Mouse (Mus musculus): ENCODE data around the gene Uprt.

Uprt gene

GRCm38 (mm10) chrX:104482572-104483443 lies at the start of gene Uprt:
Uprt (plus strand) TSS chrX:104482818.
- TF ChIP-seq GATA4 (IDR thresholded peaks at IDR 0.05; ENCODE audit: insufficient replicate concordance, low read length) = peak; percentile 56; the same call in 1 of the 2 replicates

- TF ChIP-seq GATA4 (IDR thresholded peaks at IDR 0.05; ENCODE audit: insufficient replicate concordance, low read length) = no peak
Measured at GRCm38 (mm10) chrX:104433456-104433855, 49.2 kb upstream of the Uprt start.

GRCm38 (mm10) chrX:104452433-104452832 lies 30.2 kb upstream of the Uprt start:
- no peak for TF ChIP-seq GATA4 (IDR thresholded peaks at IDR 0.05; ENCODE audit: insufficient replicate concordance, low read length)

- no peak for TF ChIP-seq GATA4 (IDR thresholded peaks at IDR 0.05; ENCODE audit: insufficient replicate concordance, low read length)
Measured at GRCm38 (mm10) chrX:104461755-104462154, 20.9 kb upstream of the Uprt start.

- TF ChIP-seq GATA4 (IDR thresholded peaks at IDR 0.05; ENCODE audit: insufficient replicate concordance, low read length) = no peak
Measured at GRCm38 (mm10) chrX:104464376-104464775, 18.2 kb upstream of the Uprt start.

- no peak for TF ChIP-seq GATA4 (IDR thresholded peaks at IDR 0.05; ENCODE audit: insufficient replicate concordance, low read length)
Measured at GRCm38 (mm10) chrX:104478041-104478440, 4.6 kb upstream of the Uprt start.

- no peak for TF ChIP-seq GATA4 (IDR thresholded peaks at IDR 0.05; ENCODE audit: insufficient replicate concordance, low read length)
Measured at GRCm38 (mm10) chrX:104483444-104483808, 808 bp downstream of the Uprt start.

GRCm38 (mm10) chrX:104485596-104485995 lies 3.0 kb downstream of the Uprt start:
- no peak for TF ChIP-seq GATA4 (IDR thresholded peaks at IDR 0.05; ENCODE audit: insufficient replicate concordance, low read length)

GRCm38 (mm10) chrX:104488036-104488435 lies 5.4 kb downstream of the Uprt start:
- TF ChIP-seq GATA4 (IDR thresholded peaks at IDR 0.05; ENCODE audit: insufficient replicate concordance, low read length) = no peak

- TF ChIP-seq GATA4 (IDR thresholded peaks at IDR 0.05; ENCODE audit: insufficient replicate concordance, low read length) = no peak
Measured at GRCm38 (mm10) chrX:104488870-104489467, 6.4 kb downstream of the Uprt start.

- TF ChIP-seq GATA4 (IDR thresholded peaks at IDR 0.05; ENCODE audit: insufficient replicate concordance, low read length) = no peak
Measured at GRCm38 (mm10) chrX:104489626-104490355, 7.2 kb downstream of the Uprt start.

- TF ChIP-seq GATA4 (IDR thresholded peaks at IDR 0.05; ENCODE audit: insufficient replicate concordance, low read length) = no peak
Measured at GRCm38 (mm10) chrX:104501765-104502164, 19.1 kb downstream of the Uprt start.

- no peak for TF ChIP-seq GATA4 (IDR thresholded peaks at IDR 0.05; ENCODE audit: insufficient replicate concordance, low read length)
Measured at GRCm38 (mm10) chrX:104542635-104543034, 60.0 kb downstream of the Uprt start.

- TF ChIP-seq GATA4 (IDR thresholded peaks at IDR 0.05; ENCODE audit: insufficient replicate concordance, low read length) = no peak
Measured at GRCm38 (mm10) chrX:104543919-104544595, 61.4 kb downstream of the Uprt start.

GRCm38 (mm10) chrX:104545283-104545682 lies 62.7 kb downstream of the Uprt start:
- no peak for TF ChIP-seq GATA4 (IDR thresholded peaks at IDR 0.05; ENCODE audit: insufficient replicate concordance, low read length)

Data from liver, adult (tissue).